ENCODE assay signal across 26 mouse cellular contexts in the genomic region with DNA sequence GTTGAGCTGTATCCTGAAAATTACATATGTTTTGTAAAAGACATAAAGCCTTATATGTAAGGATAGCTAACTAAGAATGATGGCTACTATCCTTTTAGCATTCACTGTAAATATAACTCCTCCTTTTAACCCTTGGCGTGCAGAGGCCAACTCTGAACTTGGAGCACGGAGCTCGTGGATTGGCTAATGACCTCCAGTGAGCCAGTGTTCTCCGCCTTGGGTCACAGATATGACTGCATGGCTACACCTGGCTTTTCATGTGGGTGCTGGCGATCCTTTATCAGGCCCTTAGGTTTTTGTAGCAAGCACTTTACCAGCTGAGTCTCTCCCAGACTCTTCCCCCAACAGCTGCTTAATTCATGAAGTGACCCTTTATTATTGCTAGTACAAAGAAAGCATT. TPM values are rescaled to one million over a fixed set of nuclear protein-coding genes. Genes with fewer than 3 reads are reported as not detected.
A peak's percentile ranks its signal among the peaks of the same experiment; 100 is the strongest.
DNase-seq lines count a peak whose midpoint lies in the region; ATAC-seq lines count a peak whose summit lies in the region.
"Had no signal": no experiment of that assay in that cellular context is flagged by ENCODE, and none has a peak within 500 bp of the region (broad histone marks: within the 10 kb centered on the region; RNA-seq: fewer than 3 reads in every experiment).

No protein-coding gene starts in this region.

- H3K9ac ChIP-seq in liver, embryonic 11.5 days (ENCODE audit: low read depth, low read length): no peak overlapping the region
- no peak overlapping the region for H3K9ac ChIP-seq in liver, embryonic 15.5 days
- H3K9ac ChIP-seq: forebrain, embryonic 12.5 days; forebrain, embryonic 15.5 days; heart, embryonic 12.5 days; heart, embryonic 15.5 days; hindbrain, embryonic 13.5 days had no signal

- H3K27ac ChIP-seq in liver, embryonic 11.5 days (ENCODE audit: low read depth, low read length): no peak overlapping the region
- H3K27ac ChIP-seq in liver, embryonic 15.5 days (replicated peaks): peak overlapping the region; percentile 79
- H3K27ac ChIP-seq: forebrain, embryonic 12.5 days; forebrain, embryonic 15.5 days; heart, embryonic 15.5 days; hindbrain, embryonic 10.5 days; hindbrain, embryonic 13.5 days; hindbrain, postnatal 0 days had no signal

- H3K4me2 ChIP-seq in liver, embryonic 11.5 days: peak overlapping the region; percentile 14; the same call in 1 of the 2 replicates
- peak overlapping the region; percentile 33 for H3K4me2 ChIP-seq in liver, embryonic 15.5 days
- H3K4me2 ChIP-seq: forebrain, embryonic 12.5 days; forebrain, embryonic 15.5 days; heart, embryonic 12.5 days; heart, embryonic 15.5 days; hindbrain, embryonic 13.5 days had no signal

- H3K27me3 ChIP-seq in liver, embryonic 11.5 days (replicated peaks; ENCODE audit: control insufficient read depth, insufficient read depth, low read length): no peaks in the 10 kb centered on the region
- H3K27me3 ChIP-seq in liver, embryonic 15.5 days: no peaks in the 10 kb centered on the region
- H3K27me3 ChIP-seq: CH12.LX; forebrain, embryonic 12.5 days; forebrain, embryonic 15.5 days; heart, embryonic 12.5 days; heart, embryonic 15.5 days; hindbrain, embryonic 13.5 days; Patski had no signal

- no peaks in the 10 kb centered on the region for H3K9me3 ChIP-seq in liver, embryonic 11.5 days (ENCODE audit: control insufficient read depth, low read length)
- H3K9me3 ChIP-seq in liver, embryonic 15.5 days (replicated peaks): no peaks in the 10 kb centered on the region
- H3K9me3 ChIP-seq: forebrain, embryonic 12.5 days; forebrain, embryonic 15.5 days; G1E; heart, embryonic 12.5 days; heart, embryonic 15.5 days; hindbrain, embryonic 10.5 days; hindbrain, embryonic 13.5 days had no signal

- DNase-seq in liver, embryonic 11.5 days (ENCODE audit: low spot score): no peak
- DNase-seq in liver: no peak
- DNase-seq in gastrocnemius, postnatal 14 days: no peak
- DNase-seq in cerebellum, postnatal 14 days: no peak
- DNase-seq: adrenal gland, postnatal 10 days; adrenal gland, postnatal 36 days; B cell, adult 2 months; cerebellum, adult 2 months; cerebellum, postnatal 10 days; gastrocnemius, postnatal 36 days; heart, postnatal 10 days; heart, postnatal 36 days had no signal

- H3K36me3 ChIP-seq in liver, embryonic 11.5 days (ENCODE audit: control insufficient read depth, insufficient read depth, low read length): 0 out of 2 replicates have a peak, but pooled peaks cover 8% of the 10 kb centered on the region
- peaks cover 19% of the 10 kb centered on the region for H3K36me3 ChIP-seq in liver, embryonic 15.5 days (replicated peaks)

- H3K4me1 ChIP-seq in liver, embryonic 11.5 days (replicated peaks; ENCODE audit: control insufficient read depth, insufficient read depth, low read length): peaks cover 3% of the 10 kb centered on the region
- peaks cover 23% of the 10 kb centered on the region for H3K4me1 ChIP-seq in liver, embryonic 15.5 days (replicated peaks)
- H3K4me1 ChIP-seq: forebrain, embryonic 12.5 days; forebrain, embryonic 15.5 days; heart, embryonic 12.5 days; heart, embryonic 15.5 days; hindbrain, embryonic 10.5 days; hindbrain, embryonic 13.5 days had no signal

- H3K4me3 ChIP-seq in liver, embryonic 11.5 days (ENCODE audit: low read depth, low read length): no peak overlapping the region
- no peak overlapping the region for H3K4me3 ChIP-seq in liver, embryonic 15.5 days (replicated peaks)
- H3K4me3 ChIP-seq: forebrain, embryonic 12.5 days; forebrain, embryonic 15.5 days; heart, embryonic 12.5 days; heart, embryonic 15.5 days; hindbrain, embryonic 10.5 days; hindbrain, embryonic 13.5 days had no signal

- intact Hi-C loops in gastrocnemius, postnatal 14 days (cut with DNase I; ENCODE audit: low total_unique reads): no loop called here

- no peak for ATAC-seq in liver, embryonic 11.5 days (replicated peaks; ENCODE audit: low FRiP score)
- ATAC-seq in erythroid progenitor cell, adult 5-6 weeks (replicated peaks; ENCODE audit: low FRiP score, poor library complexity, severe bottlenecking): peak; percentile 68
- peak; percentile 39; the same call in 1 of the 2 replicates for ATAC-seq in liver, embryonic 15.5 days (ENCODE audit: insufficient read depth)
- peak; percentile 50; the same call in 1 of the 2 replicates for ATAC-seq in megakaryocyte-erythroid progenitor cell, adult 5-6 weeks (replicated peaks; ENCODE audit: low FRiP score, low TSS enrichment, poor library complexity, severe bottlenecking)
- ATAC-seq: forebrain, embryonic 15.5 days; hindbrain, postnatal 0 days; inflammation-experienced regulatory T-cells, adult 6 months; Patski had no signal

- 80% methylated on average over 5 of the region's 5 CpGs for WGBS in liver, embryonic 11.5 days
- WGBS in liver, embryonic 15.5 days (ENCODE audit: insufficient replicate concordance): 61% methylated on average over 5 of the region's 5 CpGs

RNA-seq across cellular contexts. Expression of gene Ubr3, which starts 42.6 kb away (rescaled TPM):
- 11.3 and 11.5 TPM in 2 replicates for polyA plus RNA-seq in liver, embryonic 11.5 days (2014; fragmentation: Nextera tagmentation; extraction: Ambion mirVana)
- total RNA-seq in erythroid progenitor cell, adult 5-6 weeks (2015; ENCODE audit: low replicate concordance): 70.3 and 101 TPM in 2 replicates
- 53.0 and 72.6 TPM in 2 replicates for total RNA-seq in erythroid progenitor cell, adult 5-6 weeks (2017; ENCODE audit: low replicate concordance)
- polyA plus RNA-seq in liver, embryonic 15.5 days (2015; fragmentation: Nextera tagmentation; extraction: Ambion mirVana): 5.5 and 5.6 TPM in 2 replicates
- total RNA-seq in megakaryocyte-erythroid progenitor cell, adult 5-6 weeks (2014; fragmentation: Nextera tagmentation): 31.5 and 37.1 TPM in 2 replicates
- 39.3 and 67.1 TPM in 2 replicates for total RNA-seq in megakaryocyte-erythroid progenitor cell, adult 5-6 weeks (2017)
- total RNA-seq in gastrocnemius, postnatal 14 days (2021): 100 to 1,000 TPM; 108 to 118 TPM

RNA-seq across cellular contexts. Expression of gene Mettl5, which starts 54.2 kb away (rescaled TPM):
- 67.9 and 68.1 TPM in 2 replicates for polyA plus RNA-seq in liver, embryonic 11.5 days (2014; fragmentation: Nextera tagmentation; extraction: Ambion mirVana)
- total RNA-seq in erythroid progenitor cell, adult 5-6 weeks (2015; ENCODE audit: low replicate concordance): 18.0 and 22.7 TPM in 2 replicates
- 14.1 and 25.4 TPM in 2 replicates for total RNA-seq in erythroid progenitor cell, adult 5-6 weeks (2017; ENCODE audit: low replicate concordance)
- 24.1 and 29.1 TPM in 2 replicates for polyA plus RNA-seq in liver, embryonic 15.5 days (2015; fragmentation: Nextera tagmentation; extraction: Ambion mirVana)
- 27.3 and 60.1 TPM in 2 replicates for total RNA-seq in megakaryocyte-erythroid progenitor cell, adult 5-6 weeks (2014; fragmentation: Nextera tagmentation)
- 43.5 and 86.1 TPM in 2 replicates for total RNA-seq in megakaryocyte-erythroid progenitor cell, adult 5-6 weeks (2017)
- total RNA-seq in gastrocnemius, postnatal 14 days (2021): 10 to 100 TPM; 18.0 to 19.2 TPM
